Mouse (Mus musculus) heart, adult 2 months (tissue): ENCODE measurements around the gene Cdcp1.

Source experiments
- CTCF ChIP-seq: fragments of 200-600 bp; IDR thresholded peaks from 2 replicates; pipeline ENCODE4 v1.8.1; 2022; ENCODE audit warnings: antibody characterized with exemption, mild to moderate bottlenecking, moderate library complexity
- EP300 ChIP-seq: fragments of 200-500 bp; IDR thresholded peaks from 2 replicates; pipeline ENCODE4 v1.6.1; 2011; ENCODE audit warnings: low read depth, low read length, control low read depth; ENCODE audit not compliant: insufficient read depth
- POLR2A ChIP-seq: fragments of 200-500 bp; IDR thresholded peaks from 2 replicates; pipeline ENCODE4 v1.6.1; 2011; ENCODE audit warnings: mild to moderate bottlenecking, low read depth, low read length, control low read depth; ENCODE audit not compliant: insufficient read depth

DNA sequence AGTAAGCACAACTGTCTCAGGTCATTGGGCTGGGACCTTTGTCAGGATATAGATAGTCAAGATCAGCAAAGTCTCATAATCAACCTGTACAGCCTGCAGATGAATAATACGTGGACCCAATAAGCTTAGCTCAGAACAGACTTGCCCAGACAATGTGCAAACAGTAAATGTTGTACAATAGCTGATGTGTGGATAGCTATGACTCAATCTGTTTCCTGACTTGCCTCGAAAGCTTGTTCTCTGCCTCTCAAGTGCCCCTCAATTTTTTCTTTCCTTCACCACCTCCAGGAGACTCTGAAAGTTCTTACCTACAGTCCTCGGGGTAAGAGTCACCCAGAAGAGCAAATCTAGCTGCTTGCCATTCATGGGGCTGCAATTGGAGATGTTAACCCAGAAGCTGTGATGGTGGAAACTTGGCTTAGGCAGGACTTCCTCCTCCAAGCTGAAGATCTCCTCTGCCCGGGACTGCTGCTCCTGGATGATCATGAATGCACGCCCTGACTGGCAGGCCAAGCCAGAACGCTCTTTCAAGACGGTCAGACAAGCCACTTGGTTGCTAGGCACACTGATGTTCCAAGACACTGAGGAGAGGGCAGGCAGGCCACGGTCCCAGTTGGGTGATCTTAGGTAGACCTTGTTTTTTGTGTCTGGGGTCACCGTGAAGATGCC, 38.3 kb downstream of the Cdcp1 start:
- no peak for TF ChIP-seq CTCF
- no peak for TF ChIP-seq POLR2A
- no peak for TF ChIP-seq EP300
